Mouse (Mus musculus) layer of hippocampus, adult 8-10 months (tissue): ENCODE results near the gene Scfd2. TPM values are rescaled to one million over a fixed set of nuclear protein-coding genes. Genes with fewer than 3 reads are reported as not detected.
A peak's percentile ranks its signal among the peaks of the same experiment; 100 is the strongest.

Experiments
- DNase-seq, 2 experiments: peaks; one replicate each; pipeline ENCODE4 v3.0.0; 2022; ENCODE audit warnings: low spot score in 2 of 2
- total RNA-seq, 4 experiments: library from RNA; stranded (reverse); gene quantifications; 2 replicates each; pipeline ENCODE4 v1.2.4; 2022

Gene Scfd2
- total RNA-seq, 4 experiments from 2014 or later: 25.1 to 31.7 (median 28.8) TPM

GRCm38 (mm10) chr5:74205509-74205908, 326.1 kb downstream of the Scfd2 start:
- no peak for DNase-seq

- DNase-seq: no peak
Observed at GRCm38 (mm10) chr5:74204465-74204864, 327.1 kb downstream of the Scfd2 start.

- no peak for DNase-seq
Observed at GRCm38 (mm10) chr5:74202515-74202914, 329.0 kb downstream of the Scfd2 start.

GRCm38 (mm10) chr5:74201570-74202357, 329.8 kb downstream of the Scfd2 start:
- DNase-seq: no peak

- no peak for DNase-seq
Observed at GRCm38 (mm10) chr5:74200481-74200880, 331.1 kb downstream of the Scfd2 start.

- no peak for DNase-seq
Observed at GRCm38 (mm10) chr5:74199793-74200192, 331.8 kb downstream of the Scfd2 start.

GRCm38 (mm10) chr5:74198446-74198845, 333.1 kb downstream of the Scfd2 start:
- DNase-seq: no peak

- no peak for DNase-seq
Observed at GRCm38 (mm10) chr5:74197541-74198330, 333.8 kb downstream of the Scfd2 start.

GRCm38 (mm10) chr5:74196307-74196618, 335.3 kb downstream of the Scfd2 start:
- no peak for DNase-seq

GRCm38 (mm10) chr5:74195614-74196306, 335.8 kb downstream of the Scfd2 start:
- DNase-seq: no peak

GRCm38 (mm10) chr5:74194841-74195613, 336.5 kb downstream of the Scfd2 start, which contains the start of gene Rasl11b:
TSS of gene Rasl11b (plus strand) at chr5:74195286.
- peak; percentile 87 to 93 for DNase-seq

- DNase-seq: no peak
Observed at GRCm38 (mm10) chr5:74194027-74194840, 337.3 kb downstream of the Scfd2 start.

- DNase-seq: no peak
Observed at GRCm38 (mm10) chr5:74193626-74194025, 337.9 kb downstream of the Scfd2 start.

- DNase-seq: no peak
Observed at GRCm38 (mm10) chr5:74193008-74193407, 338.6 kb downstream of the Scfd2 start.

- no peak for DNase-seq
Observed at GRCm38 (mm10) chr5:74190911-74191310, 340.6 kb downstream of the Scfd2 start.

GRCm38 (mm10) chr5:74190161-74190491, 341.4 kb downstream of the Scfd2 start:
- DNase-seq: no peak

- DNase-seq: no peak
Observed at GRCm38 (mm10) chr5:74189484-74190160, 341.9 kb downstream of the Scfd2 start.

GRCm38 (mm10) chr5:74188886-74189285, 342.7 kb downstream of the Scfd2 start:
- no peak for DNase-seq

GRCm38 (mm10) chr5:74188076-74188475, 343.5 kb downstream of the Scfd2 start:
- no peak for DNase-seq

GRCm38 (mm10) chr5:74184607-74185006, 347.0 kb downstream of the Scfd2 start:
- no peak for DNase-seq
